Comparison of ENCODE assay signal across 19 mouse cellular contexts in genomic region chr2:117195578-117195977, GRCm38 (mm10). TPM values are rescaled to one million over a fixed set of nuclear protein-coding genes. Genes with fewer than 3 reads are reported as not detected.
A peak's percentile ranks its signal among the peaks of the same experiment; 100 is the strongest.
DNase-seq lines count a peak whose midpoint lies in the region; ATAC-seq lines count a peak whose summit lies in the region.
"Had no signal": no experiment of that assay in that cellular context is flagged by ENCODE, and none has a peak within 500 bp of the region (broad histone marks: within the 10 kb centered on the region; RNA-seq: fewer than 3 reads in every experiment).

No protein-coding gene starts in this region.

- no peak overlapping the region for H3K4me3 ChIP-seq in brown adipose tissue, adult 24 weeks (ENCODE audit: insufficient read depth, low read depth, low read length)
- H3K4me3 ChIP-seq: hindbrain, embryonic 15.5 days; limb, embryonic 13.5 days; midbrain, embryonic 15.5 days; stomach, embryonic 15.5 days had no signal

- no peak for DNase-seq in frontal cortex, postnatal 25 days (ENCODE audit: low spot score in 2 of 2)
- DNase-seq in layer of hippocampus, adult 11-12 months (ENCODE audit: low spot score): peak; percentile 35
- DNase-seq in layer of hippocampus, adult 9-10 months (ENCODE audit: low spot score): no peak
- peak; percentile 62 to 67 for DNase-seq in right cerebral cortex, adult 2 months (ENCODE audit: low spot score in 2 of 2)
- DNase-seq in spleen, postnatal 14 days (ENCODE audit: low spot score in 2 of 2): no peak
- no peak for DNase-seq in urinary bladder, postnatal 10 days (ENCODE audit: low spot score)
- DNase-seq: cerebellum, postnatal 14 days; kidney, adult 11 months; kidney, postnatal 4 days; liver, postnatal 0 days; lung, postnatal 4 days had no signal

- peak overlapping the region; percentile 70 for H3K27ac ChIP-seq in brown adipose tissue, adult 24 weeks (replicated peaks; ENCODE audit: low read depth, low read length)
- H3K27ac ChIP-seq: hindbrain, embryonic 15.5 days; limb, embryonic 13.5 days; midbrain, embryonic 15.5 days; stomach, embryonic 15.5 days had no signal

- ATAC-seq in frontal cortex, adult (ENCODE audit: low TSS enrichment): peak; percentile 60
- ATAC-seq: activated CD4-positive, CD25-positive, alpha-beta regulatory T cell, adult 4 months; forebrain, embryonic 16.5 days; liver, postnatal 0 days; midbrain, embryonic 15.5 days had no signal

- H3K4me1 ChIP-seq in brown adipose tissue, adult 24 weeks (ENCODE audit: control insufficient read depth, insufficient read depth, insufficient read length, low read length): peaks cover 11% of the 10 kb centered on the region
- H3K4me1 ChIP-seq: midbrain, embryonic 15.5 days; stomach, embryonic 15.5 days had no signal

RNA-seq across cellular contexts. Expression of gene Fam98b, which starts 54.0 kb away (rescaled TPM):
- polyA plus RNA-seq in brown adipose tissue, adult 24 weeks (2012; ENCODE audit: insufficient read depth, insufficient read length, missing spikeins): 19.8 and 28.1 TPM in 2 replicates

Comparison
In these comparisons a context has a peak if more than half of its experiments do, and no peak if none do; other contexts are left out.
1. DNase-seq: peak in layer of hippocampus, adult 11-12 months (single experiment) and right cerebral cortex, adult 2 months (2 of 2); none in frontal cortex, postnatal 25 days (0 of 2), layer of hippocampus, adult 9-10 months (single experiment), spleen, postnatal 14 days (0 of 2) and urinary bladder, postnatal 10 days (single experiment).